Mouse (Mus musculus): ENCODE data around the gene Rin3.
A peak's percentile ranks its signal among the peaks of the same experiment; 100 is the strongest.

Gene Rin3

DNA sequence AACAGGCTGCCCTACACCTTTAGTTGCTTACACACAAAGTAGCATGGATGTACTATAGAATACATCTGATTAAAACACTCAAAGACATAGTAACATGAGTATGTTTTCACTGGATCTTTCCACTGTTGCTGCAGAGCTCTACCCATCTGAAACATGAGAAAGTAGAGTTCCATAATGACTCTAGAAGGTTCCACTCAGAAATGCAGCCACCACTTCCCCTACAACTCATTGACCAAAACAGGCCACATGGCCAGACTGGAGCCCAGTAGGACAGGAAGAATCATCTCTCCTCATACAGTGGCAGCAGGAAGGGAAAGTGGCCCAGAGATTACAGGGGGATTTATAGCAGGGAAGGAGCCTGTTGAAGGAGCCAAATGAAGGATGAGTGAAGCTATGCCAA is 47.9 kb downstream of the Rin3 start:
- no peak for DNase-seq (ENCODE audit: low read depth)

DNA sequence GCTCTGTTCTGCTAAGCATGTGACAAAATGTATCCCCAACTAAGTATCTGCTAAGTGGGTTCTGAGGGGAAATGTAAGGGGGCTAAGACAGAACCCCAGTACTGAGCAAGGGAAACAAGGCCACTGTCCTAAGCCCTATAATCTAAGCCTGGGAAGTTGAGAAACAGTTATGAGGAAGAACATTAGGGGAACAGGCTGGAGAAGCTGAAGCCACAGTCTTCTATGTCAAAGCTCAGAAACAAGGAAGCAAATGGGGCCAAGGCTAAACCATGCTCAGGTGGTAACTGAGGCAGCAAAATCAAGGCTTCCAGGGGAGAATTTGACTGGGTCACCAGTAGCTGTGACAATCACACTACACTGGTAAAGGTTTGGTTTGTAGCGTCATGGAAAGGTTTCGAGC is 50.3 kb downstream of the Rin3 start:
- no peak for DNase-seq (ENCODE audit: low read depth)

DNA sequence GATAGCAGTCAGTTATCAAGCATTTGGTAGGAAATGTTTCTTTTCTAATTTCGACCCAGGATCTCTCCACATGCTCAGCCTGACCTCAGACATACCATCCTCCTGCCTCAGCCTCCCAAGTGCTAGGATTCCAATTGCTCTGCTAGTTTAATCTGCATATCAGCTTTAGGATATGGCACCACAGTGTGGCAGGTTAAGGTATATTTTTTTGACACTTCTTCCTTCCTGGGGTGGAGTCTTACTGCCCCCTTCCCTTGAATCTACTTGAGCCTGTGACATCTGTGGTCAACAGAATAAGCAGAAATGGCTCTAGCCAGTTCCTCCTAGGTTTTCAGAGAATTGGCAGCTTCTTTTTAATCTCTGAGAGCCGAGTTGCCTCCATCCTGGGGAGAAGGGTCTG is 56.2 kb downstream of the Rin3 start:
- DNase-seq (ENCODE audit: low read depth) = no peak

DNA sequence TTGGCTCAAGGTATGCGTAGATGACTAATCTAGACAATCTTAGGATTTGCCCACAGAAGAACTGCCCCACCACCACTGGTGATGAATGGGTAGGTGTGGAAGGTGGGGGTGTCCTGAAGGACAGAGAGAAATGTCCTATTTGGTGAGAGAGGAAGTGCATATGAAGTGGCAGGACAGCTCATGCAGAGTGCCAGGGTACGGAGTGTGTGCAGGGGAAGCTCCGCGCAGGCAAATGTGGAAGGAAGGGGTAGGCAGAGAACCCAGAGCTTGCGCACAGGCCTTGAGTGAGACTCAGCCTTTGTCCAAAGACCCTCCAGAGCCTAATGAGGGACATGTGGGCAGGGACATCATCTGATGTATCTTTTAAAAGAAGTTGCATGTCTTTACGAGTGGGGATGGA is 57.6 kb downstream of the Rin3 start:
- DNase-seq (ENCODE audit: low read depth) = no peak

DNA sequence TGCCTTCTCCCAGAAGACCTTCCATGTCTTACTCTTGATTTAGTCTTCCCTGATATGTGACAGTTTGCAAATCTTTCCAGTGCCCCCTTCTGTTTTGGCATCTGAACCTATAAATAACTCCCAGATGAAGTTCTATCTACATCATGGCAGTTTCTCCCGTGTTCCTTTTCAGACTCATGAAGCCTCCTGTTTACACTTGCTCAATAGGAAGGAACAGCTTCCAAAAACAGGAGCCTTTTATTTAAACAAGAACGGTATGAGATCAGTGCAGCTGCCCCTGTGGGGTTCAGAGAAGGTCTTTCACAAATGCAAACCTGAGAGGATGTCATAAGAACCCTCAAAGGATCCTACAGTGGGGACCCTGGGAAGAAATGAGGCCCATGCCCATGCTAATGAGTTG is 59.3 kb downstream of the Rin3 start:
- DNase-seq (ENCODE audit: low read depth) = no peak

GRCm38 (mm10) chr12:102342602-102343001 is 59.8 kb downstream of the Rin3 start:
- DNase-seq (ENCODE audit: low read depth) = no peak

GRCm38 (mm10) chr12:102345031-102345815 is 62.4 kb downstream of the Rin3 start:
- DNase-seq (ENCODE audit: low read depth) = no peak

DNA sequence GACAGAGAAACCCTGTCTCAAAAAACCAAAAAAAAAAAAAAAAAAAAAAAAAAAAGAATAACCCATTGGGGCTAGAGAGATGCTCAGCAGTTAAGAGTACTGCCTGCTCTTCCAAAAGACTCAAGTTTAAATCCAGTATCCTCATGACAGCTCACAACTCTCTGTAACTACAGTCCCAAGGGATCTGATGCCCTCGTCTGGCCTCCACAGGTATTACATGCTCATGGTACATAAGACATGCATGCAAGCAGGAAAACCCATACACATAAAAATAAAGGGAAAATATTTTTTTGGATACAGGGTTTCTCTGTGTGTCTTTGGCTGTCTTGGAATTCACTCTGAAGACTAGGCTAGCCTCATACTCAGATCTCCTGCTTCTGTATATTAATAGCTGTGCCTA is 63.7 kb downstream of the Rin3 start:
- peak; percentile 82 for DNase-seq (ENCODE audit: low read depth)

- DNase-seq (ENCODE audit: low read depth) = no peak
Measured at GRCm38 (mm10) chr12:102348447-102348846, 65.6 kb downstream of the Rin3 start.

GRCm38 (mm10) chr12:102350997-102351396 is 68.1 kb downstream of the Rin3 start:
- peak; percentile 67 for DNase-seq (ENCODE audit: low read depth)

DNA sequence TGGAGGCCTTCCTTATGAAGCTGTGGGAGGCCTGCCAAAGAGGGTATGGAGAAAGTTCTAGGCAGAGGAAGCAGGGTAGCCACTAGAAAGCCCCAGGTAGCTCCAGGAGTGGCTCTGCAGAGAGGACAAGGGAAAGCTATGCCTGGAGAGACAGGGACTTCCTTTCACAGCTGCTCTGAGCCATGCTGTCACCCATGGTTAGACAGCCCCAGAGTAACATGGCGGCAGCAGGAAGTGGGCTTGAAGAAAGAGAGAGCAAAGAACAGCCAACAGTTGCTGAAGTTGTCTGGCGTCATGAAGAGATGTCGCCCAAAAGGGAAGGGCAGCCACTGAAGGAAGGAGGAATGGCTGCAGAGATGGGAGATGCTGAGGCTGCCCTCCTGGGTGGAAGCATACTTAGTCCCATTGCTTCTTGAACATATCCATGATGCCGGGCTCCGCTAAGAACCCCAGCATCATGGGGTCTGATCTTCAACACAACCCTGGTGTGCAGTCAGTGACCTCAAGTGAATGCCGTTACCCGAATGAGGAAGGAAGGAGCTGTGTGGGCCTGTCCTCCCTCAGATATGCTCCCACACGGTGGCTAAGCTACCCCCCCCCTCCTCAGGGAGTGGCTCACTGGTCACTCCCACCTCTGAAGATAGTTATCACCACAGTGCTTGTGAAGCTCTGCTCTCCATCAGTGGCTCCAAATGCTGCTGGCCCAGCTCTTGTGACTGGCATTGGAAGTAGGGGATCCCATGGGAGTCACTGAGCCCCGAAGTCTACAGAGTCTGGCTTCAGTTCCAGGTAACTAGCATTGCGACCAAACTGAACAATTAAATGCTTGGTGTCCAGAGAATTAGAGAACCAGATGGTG is 71.5 kb downstream of the Rin3 start:
- no peak for DNase-seq (ENCODE audit: low read depth)

DNA sequence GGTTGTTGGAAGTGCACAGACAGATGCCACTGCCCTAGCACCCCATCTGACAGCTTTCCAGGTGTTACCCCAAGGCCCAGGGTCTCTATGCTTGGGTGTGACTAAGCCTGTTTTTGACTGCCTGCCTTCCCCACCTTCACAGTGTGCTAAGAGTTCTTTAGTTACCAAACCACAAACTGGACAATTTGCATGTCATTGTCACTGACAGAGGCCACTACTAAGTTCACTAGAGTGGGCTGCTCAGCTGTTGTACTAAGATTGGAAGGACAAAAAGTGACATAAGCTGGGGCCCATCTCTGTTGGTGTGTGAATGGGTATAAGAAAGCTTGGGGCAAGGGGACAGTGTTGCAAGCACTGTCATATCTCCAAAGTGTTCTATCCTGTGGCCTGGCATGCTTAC is 72.9 kb downstream of the Rin3 start:
- DNase-seq (ENCODE audit: low read depth) = no peak

GRCm38 (mm10) chr12:102356781-102357180 is 73.9 kb downstream of the Rin3 start:
- DNase-seq (ENCODE audit: low read depth) = no peak

DNA sequence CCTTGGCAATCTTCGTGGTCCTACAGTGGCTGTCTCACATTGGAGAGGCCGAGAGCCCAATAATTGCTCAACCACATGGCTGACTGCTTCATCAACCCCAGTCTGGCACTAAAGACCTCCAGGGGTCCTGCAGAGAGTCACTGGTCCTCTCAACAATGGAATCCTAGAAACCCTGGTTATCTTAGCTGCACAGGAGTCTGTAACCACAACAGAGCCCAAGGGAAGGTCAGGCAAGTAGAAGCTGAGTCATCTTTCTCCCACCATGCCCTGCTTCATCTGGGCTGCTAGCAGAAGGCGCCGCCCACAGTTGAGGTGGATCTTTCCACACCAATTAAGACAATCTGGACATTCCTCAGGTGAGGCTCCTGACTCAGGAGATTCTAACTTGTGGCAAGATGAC is 76.5 kb downstream of the Rin3 start:
- no peak for DNase-seq (ENCODE audit: low read depth)

DNA sequence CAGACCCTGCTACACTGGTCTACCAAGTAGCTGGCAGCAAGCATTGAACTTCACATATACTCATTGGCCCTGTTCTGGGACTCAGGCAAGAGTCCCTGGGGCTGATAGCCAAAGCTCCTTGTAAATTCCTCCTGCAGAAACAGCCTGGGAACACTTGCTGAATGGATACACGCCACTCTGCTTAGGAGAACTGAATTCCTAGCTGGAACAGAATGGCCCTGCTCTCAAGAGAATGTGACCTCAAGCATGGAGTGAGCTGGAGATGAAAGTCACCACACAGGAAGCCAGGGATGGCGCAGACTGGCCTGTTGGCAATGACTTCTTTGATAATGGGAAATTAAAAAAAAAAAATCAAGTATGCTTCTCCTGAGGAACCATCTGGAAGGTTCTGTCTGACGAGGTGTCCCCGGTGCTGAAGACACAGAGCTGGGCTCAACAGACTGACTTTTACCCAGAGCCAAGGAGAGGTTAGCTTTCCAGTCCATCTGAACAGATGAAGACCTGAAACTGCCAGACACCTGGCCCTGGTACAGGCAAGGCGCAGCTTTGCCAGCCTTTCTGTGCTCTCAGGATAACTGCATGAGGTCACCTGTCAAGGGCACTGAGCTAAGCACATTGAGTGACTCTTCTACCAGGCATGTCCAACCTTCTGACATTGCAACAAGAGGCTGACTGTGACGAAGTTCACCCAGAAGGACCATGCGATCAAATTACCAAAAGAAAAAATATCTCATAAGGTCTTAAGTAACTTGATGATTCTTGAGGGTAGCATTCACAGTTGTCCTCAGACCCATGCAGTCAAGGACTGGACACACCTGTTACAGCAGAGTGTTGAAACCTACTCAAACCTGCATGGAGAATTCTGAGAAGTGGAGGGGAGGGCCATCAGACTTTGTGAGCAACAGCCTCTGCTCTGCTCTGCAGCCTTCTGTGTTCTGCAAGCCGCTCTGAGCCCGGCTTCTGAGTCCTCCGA is 78.6 kb downstream of the Rin3 start:
- DNase-seq (ENCODE audit: low read depth) = no peak

DNA sequence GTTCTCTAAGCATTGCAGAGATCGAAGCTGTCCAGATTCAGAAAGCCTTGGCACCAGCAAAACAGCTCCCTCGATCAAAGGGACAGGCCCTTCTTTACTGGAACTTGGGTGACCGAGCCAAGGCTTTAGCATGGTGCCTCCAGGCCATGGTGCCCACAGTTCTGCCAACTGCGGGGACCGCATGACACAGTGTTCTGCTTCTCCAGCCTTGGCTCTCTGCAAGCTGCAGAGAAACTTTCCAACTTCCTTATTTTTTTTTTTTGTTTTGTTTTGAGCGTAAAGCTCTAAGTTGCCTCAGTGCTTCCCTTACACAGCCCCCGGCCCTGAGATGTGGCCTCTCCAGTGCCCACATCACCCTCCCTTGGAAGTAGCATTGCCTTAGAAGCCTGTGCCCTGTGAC is 82.2 kb downstream of the Rin3 start:
- DNase-seq (ENCODE audit: low read depth) = no peak

- DNase-seq (ENCODE audit: low read depth) = no peak
Measured at GRCm38 (mm10) chr12:102366126-102366816, 83.4 kb downstream of the Rin3 start.

DNA sequence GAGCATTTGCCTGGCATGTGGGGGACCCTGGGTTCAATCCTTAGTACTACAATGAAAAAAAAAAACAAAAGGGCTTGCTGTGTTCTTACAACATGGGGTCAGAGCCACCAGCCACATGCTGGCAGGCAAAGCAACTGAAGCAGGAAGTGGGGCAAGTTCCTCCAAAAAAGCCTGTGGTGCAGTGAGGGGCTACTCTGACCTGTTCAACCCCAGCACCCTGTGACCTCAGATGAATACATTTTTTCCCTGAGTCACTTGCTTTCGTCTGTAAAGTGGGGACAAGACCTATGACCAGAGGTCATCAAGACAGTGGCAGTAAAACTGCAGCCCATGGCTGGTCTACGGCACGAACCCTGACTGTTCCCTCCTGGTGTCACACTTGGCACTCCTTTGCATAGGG is 84.2 kb downstream of the Rin3 start:
- DNase-seq (ENCODE audit: low read depth) = peak; percentile 56

- peak; percentile 92 for DNase-seq (ENCODE audit: low read depth)
Measured at GRCm38 (mm10) chr12:102368066-102368465, 85.2 kb downstream of the Rin3 start.

DNA sequence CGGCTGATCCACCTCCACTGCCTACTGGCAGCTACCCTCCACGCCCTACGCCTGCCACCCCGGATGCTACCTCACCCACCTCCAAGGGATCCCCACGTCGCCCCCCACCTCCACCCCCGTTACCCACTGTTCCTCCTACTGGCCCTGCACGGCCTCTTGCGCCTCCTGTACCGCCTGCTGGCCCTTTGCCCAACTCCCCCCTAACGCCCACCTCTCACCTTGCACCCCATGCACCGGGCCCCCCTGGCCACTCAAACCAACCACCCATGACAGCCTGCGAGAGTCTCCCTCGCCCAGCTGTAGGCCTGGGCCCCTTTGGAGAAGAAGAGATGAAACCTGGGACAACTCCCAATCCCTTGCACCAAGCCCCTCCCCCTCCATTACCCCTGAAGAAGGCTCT is 85.7 kb downstream of the Rin3 start:
- DNase-seq (ENCODE audit: low read depth) = no peak

DNA sequence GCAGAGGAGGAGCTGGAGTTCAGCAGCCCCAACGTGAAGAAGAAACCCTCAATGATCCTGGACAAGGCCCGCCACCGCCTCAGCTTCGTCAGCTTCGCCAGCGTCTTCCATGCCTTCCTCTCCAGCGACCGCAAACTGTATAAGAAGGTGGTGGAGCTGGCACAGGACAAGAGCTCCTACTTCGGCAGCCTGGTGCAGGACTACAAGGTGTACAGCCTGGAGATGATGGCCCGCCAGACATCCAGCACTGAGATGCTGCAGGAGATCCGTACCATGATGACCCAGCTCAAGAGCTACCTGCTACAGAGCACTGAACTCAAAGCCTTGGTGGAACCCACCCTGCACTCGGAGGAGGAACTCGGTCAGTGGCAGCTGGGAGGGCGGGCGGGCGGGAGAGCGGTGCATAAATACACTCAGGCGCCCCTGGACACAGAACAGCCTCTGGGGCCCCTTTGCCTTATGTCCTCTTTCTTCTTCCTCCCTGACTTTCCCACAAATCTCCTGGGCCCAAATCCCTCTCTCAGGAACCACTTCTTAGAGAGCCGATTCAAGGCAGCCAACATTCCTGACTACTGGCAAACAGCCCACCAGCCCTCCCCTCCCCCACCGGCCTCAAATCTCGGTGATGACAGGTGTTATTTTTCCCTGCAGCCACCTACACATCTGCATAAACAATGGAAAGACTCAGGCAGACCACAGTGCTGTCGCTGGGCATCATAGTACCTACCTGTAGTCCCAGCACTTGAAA is 86.8 kb downstream of the Rin3 start:
- DNase-seq (ENCODE audit: low read depth) = peak; percentile 54
